Mouse (Mus musculus) heart, adult 18-20 months (tissue): ENCODE data around the gene Nemp1. TPM values are rescaled to one million over a fixed set of nuclear protein-coding genes. Genes with fewer than 3 reads are reported as not detected.

Experiments
- DNase-seq, 2 experiments: peaks; one replicate each; pipeline ENCODE4 v3.0.0; 2021 to 2022; ENCODE audit warnings: mixed read lengths in 1 of 2
- total RNA-seq, 2 experiments: library from RNA; stranded (reverse); gene quantifications; 2 replicates each; pipeline ENCODE4 v1.2.3; 2021

Nemp1 gene
- total RNA-seq, 2 experiments from 2014 or later: 3.6 to 3.8 TPM

- no peak for DNase-seq
Measured at GRCm38 (mm10) chr10:127674046-127674655, 7.5 kb downstream of the Nemp1 start.

GRCm38 (mm10) chr10:127674794-127675522 lies 8.3 kb downstream of the Nemp1 start:
- DNase-seq: peak; percentile 92 to 96

GRCm38 (mm10) chr10:127675859-127676398 lies 9.2 kb downstream of the Nemp1 start:
- no peak for DNase-seq

GRCm38 (mm10) chr10:127676691-127677548 lies 10.2 kb downstream of the Nemp1 start:
- DNase-seq: peak; percentile 96 to 97

GRCm38 (mm10) chr10:127677591-127678336 lies 11.1 kb downstream of the Nemp1 start:
- DNase-seq: peak; percentile 72 to 76

- DNase-seq: no peak
Measured at GRCm38 (mm10) chr10:127679208-127679607, 12.5 kb downstream of the Nemp1 start.

DNA sequence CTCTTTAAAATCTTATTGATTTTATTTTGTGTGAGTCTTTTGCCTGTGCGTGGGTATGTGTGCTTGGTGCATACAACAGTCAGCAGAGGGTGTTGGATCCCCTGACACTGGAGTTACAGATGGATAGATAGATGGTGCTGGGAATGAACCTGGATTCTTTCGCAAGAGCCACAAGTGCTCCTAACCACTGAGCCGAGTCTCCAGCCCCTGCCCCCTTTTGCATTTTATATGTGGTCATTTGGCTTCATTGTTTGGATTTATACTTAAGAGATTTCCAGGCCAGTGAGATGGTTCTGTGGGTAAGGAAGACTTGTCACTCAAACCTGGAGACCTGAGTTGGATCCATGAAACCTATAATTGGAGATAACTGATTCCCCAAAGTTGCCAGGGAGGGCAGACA lies 13.2 kb downstream of the Nemp1 start:
- DNase-seq: no peak

DNA sequence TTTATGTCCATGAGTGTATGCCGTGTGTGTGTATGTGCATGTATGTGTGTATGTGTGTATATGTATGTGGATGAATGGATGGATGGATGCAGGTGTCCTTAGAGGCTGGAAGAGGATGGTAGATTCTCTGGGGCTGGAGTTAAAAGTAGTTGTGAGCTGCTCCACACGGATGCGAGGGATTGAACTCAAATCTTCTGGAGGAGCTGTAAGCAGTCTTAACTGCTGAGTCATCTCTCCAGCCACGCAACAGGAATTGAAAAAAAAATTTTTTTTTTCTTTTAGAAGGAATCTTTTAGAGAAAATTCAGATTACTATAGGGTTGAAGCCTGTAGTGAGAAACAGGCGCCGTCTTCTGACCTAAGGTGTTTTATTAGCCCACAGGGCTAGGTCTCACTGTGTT lies 16.2 kb downstream of the Nemp1 start:
- DNase-seq: no peak

DNA sequence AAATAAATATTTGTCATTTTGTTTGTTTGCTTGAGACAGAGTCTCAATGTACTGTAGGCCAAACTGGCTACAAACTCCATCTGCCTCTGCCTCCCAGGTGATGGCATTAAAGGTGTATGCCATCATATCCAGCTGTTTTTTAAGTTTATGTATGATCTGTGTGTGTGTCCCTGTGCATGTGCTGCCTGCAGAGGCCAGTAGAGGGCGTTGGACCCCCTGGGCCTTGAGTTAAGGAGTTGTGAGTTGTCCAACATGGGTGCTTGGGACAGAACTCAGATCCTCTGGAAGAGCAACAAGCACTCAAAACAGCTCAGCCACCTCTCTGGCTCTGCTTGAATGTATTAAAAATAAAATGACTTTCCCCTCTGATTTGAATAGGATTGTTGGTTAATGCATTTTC lies 24.4 kb downstream of the Nemp1 start:
- DNase-seq: no peak

DNA sequence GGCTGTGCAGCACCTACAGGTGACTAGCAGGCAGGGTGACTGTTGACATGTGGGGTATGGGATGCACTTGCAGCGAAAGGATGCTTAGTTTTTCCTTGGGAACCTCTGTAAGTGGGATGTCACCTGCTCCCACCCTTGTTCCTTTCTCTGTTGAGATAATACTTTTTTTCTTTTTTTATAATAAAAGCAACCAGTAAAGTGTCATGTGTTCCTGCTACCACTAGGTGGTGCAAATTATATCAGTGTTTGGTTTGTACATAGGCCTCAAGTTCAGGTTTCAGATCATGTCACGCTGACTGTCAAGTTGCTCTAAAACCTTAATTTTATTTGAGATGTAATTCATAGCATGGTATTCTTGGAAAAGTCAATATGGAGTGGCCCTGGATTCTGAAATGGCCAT lies 27.9 kb downstream of the Nemp1 start:
- DNase-seq: peak in 1 of 2 experiments; percentile 52

GRCm38 (mm10) chr10:127695775-127696174 lies 29.1 kb downstream of the Nemp1 start:
- DNase-seq: no peak

DNA sequence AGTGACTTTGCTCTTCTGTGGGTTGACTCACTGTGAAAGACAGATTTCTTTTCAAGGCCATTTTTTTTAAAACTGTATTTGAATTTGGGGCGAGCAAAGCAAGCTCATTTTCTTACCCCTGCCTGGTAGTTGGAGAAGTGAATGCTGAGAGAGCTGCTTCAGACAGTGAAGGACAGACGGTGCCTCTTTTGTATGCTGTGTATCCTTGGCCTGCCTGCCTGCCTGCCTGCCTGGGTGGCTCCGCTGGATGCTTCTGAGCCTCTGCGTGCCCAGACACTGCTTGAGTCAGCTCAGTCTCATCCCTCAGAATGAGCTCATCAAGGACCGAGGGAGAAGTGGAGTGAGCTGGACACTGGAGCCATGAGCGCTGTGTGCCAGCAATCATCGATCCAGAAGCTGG lies 32.3 kb downstream of the Nemp1 start:
- no peak for DNase-seq

GRCm38 (mm10) chr10:127703299-127703698 lies 36.6 kb downstream of the Nemp1 start:
- no peak for DNase-seq

DNA sequence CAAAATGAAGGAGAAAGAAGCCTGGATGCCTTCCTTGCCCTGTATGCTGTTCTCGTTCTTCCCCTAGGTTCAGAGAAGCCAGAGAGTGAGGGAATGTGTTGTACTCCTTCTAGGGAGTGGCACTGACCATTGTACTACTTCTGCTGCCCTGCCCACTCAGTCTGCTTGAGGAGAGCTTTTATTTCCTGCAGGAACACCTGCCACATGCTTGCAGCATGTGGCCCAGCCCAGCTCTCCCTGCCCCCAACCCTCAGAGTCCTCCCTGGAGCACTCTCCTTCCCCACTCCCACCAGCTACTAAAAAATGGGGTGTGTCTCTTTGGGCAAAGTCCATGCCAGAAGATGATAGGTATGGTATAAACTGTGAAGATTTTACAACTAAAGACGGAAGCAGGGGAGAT lies 37.6 kb downstream of the Nemp1 start:
- DNase-seq: no peak

DNA sequence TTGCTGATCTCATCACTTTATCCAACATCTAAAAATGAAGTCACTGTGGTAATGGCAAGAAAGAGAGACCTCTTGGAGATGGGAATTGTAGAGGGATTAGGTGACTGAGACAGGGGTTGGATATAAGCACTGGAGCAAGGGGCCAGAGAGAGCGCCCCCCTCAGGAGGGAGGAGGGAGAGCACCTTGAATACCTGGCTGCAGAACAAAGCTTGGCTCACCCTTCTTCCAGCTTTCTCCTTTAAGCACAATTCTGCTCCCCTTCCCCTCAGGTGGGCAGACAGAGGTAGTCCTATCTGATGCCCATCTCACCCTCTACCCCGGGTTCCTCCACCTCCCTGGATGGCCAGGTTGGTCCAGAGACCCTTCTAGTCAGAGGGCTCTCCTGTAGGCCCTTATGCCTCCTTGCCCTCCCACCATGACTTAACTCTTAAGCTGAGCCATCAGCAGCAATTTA lies 38.1 kb downstream of the Nemp1 start, which contains the start of gene Myo1a:
Gene Myo1a (plus strand): TSS at position 405 of the 455 bp plus-strand sequence.
- no peak for DNase-seq

- DNase-seq: no peak
Measured at GRCm38 (mm10) chr10:127705783-127706182, 39.1 kb downstream of the Nemp1 start.

DNA sequence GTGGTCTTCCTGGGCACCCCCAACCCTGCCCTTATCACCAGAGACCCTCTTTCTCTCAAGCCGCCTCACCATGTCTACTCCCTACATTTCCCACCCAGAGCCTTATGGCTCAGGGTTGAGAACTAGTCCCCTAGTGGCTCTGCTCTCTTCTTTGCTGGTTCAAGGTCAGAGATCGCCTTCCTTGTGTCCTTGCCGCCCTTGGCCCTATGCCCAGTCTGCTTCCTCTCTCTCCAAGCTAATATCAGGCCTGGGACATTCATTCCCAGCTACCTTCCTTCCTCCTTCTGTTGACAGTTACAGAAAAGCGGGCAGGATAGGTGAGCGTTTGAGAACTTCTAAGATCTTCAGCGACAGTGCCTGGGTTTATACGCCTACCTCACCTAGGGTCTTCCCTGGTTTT lies 41.0 kb downstream of the Nemp1 start:
- peak; percentile 46 to 54 for DNase-seq

DNA sequence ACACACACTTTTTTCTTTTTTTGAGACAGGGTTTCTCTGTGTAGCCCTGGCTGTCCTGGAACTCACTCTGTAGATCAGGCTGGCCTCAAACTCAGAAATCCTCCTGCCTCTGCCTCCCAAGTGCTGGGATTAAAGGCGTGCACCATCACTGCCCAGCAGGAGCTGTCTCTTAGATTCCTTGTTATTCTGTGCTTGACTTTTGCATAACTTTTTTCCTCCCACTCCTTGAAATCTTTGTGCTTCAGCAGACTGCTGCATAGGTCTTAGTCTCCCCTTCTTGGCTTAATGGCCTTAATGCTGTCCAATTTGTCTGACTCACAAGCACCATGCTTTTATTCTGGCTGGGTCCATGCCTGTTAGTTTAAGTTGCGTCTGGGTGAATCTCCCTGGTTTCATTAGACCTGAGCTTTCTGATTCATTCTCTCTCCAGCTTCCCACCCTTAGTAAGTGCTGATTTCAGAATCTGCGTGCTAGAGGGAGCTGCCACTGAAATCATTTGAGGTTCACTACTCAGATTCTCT lies 42.2 kb downstream of the Nemp1 start:
- DNase-seq: no peak

- DNase-seq: no peak
Measured at GRCm38 (mm10) chr10:127710331-127710730, 43.6 kb downstream of the Nemp1 start.

DNA sequence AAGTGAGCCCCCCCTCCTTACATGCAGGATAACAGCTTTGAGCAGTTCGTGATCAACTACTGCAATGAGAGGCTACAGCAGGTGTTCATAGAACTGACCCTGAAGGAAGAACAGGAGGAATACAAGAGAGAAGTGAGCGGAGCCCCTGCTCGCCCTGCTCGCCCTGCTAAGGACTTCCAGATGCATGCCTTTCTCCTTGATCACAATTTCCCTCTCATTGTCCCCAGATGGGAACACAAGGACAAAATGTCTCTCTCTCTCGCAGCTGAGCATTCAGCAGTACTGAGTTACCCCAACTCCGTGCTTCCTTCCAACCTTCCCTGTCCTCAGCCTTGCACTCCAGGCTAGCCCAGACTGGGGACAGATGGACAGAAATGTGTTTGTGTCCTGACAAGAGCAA lies 46.0 kb downstream of the Nemp1 start:
- no peak for DNase-seq

GRCm38 (mm10) chr10:127721671-127722418 lies 55.1 kb downstream of the Nemp1 start:
- DNase-seq: peak; percentile 22 to 51
